Mouse (Mus musculus) liver, embryonic 14.5 days (tissue): ENCODE measurements around the gene Rpp30. TPM values are rescaled to one million over a fixed set of nuclear protein-coding genes. Genes with fewer than 3 reads are reported as not detected.

ENCODE experiments used
- ATAC-seq: fragments of 200-750 bp; cut with Nextera tagmentation; 2 replicates; pipeline ENCODE4 v1.8.0; 2017; ENCODE audit warnings: moderate number of reproducible peaks, mild to moderate bottlenecking, moderate library complexity; ENCODE audit not compliant: insufficient read depth
- DNase-seq, 3 experiments: peaks; one replicate each; pipeline ENCODE4 v3.0.0-alpha.2; 2012 to 2013; ENCODE audit warnings: low read depth in 3 of 3, low spot score in 3 of 3
- H3K27ac ChIP-seq: fragments of 300-500 bp; sonication (generic); 2 replicates; pipeline ENCODE4 v1.5.1; 2014; ENCODE audit warnings: moderate library complexity, mild to moderate bottlenecking, control low read depth, inconsistent platforms
- H3K27me3 ChIP-seq: fragments of 300-500 bp; sonication (generic); 2 replicates; pipeline ENCODE4 v1.6.1; 2014; ENCODE audit warnings: mild to moderate bottlenecking, low read length, moderate library complexity; ENCODE audit not compliant: control insufficient read depth, insufficient read depth
- H3K36me3 ChIP-seq: fragments of 300-500 bp; sonication (generic); replicated peaks from 2 replicates; pipeline ENCODE4 v1.6.1; 2014; ENCODE audit warnings: low read depth; ENCODE audit not compliant: control insufficient read depth, insufficient read depth
- H3K4me1 ChIP-seq, 2 experiments: fragments of 200-500 bp in 1 of 2; fragments of 300-500 bp in 1 of 2; sonication (generic) in 1 of 2; replicated peaks; 2 replicates each; pipeline ENCODE4 v1.6.1; 2012 to 2014; ENCODE audit warnings: antibody characterized with exemption in 1 of 2, inconsistent platforms in 1 of 2, low read length in 1 of 2; ENCODE audit not compliant: control insufficient read depth in 2 of 2, insufficient read depth in 2 of 2
- H3K4me2 ChIP-seq: fragments of 300-500 bp; sonication (generic); 2 replicates; pipeline ENCODE4 v1.6.1; 2014; ENCODE audit warnings: low read depth, mild to moderate bottlenecking, control low read depth, moderate library complexity
- H3K4me3 ChIP-seq, 2 experiments: fragments of 200-500 bp in 1 of 2; fragments of 300-500 bp in 1 of 2; sonication (generic) in 1 of 2; 2 replicates each; pipeline ENCODE4 v1.5.1; 2012 to 2014; ENCODE audit warnings: low read depth in 2 of 2, low read length in 2 of 2, mild to moderate bottlenecking in 2 of 2, control low read depth in 1 of 2, inconsistent platforms in 1 of 2, moderate library complexity in 1 of 2; ENCODE audit not compliant: insufficient read depth in 1 of 2
- H3K9ac ChIP-seq: fragments of 300-500 bp; sonication (generic); replicated peaks from 2 replicates; pipeline ENCODE4 v1.6.1; 2014; ENCODE audit warnings: mild to moderate bottlenecking, control low read depth, moderate library complexity
- H3K9me3 ChIP-seq: fragments of 300-500 bp; sonication (generic); 2 replicates; pipeline ENCODE4 v1.6.1; 2016; ENCODE audit warnings: low read length, mixed read lengths; ENCODE audit not compliant: control insufficient read depth
- CTCF ChIP-seq: IDR thresholded peaks from 2 replicates; pipeline ENCODE4 v1.5.1; 2016; ENCODE audit warnings: antibody characterized with exemption, low read depth, control low read depth
- EP300 ChIP-seq: IDR thresholded peaks from 2 replicates; pipeline ENCODE4 v1.6.1; 2016; ENCODE audit warnings: antibody characterized with exemption, low read depth
- WGBS: fragments of 180-500 bp; shearing (Covaris S2); extraction: QIAGEN DNeasy Blood & Tissue Kit; methylation state at CpG from one replicate; pipeline ENCODE4 v1.1.7; 2014; ENCODE audit not compliant: insufficient replicate concordance; 5-methylcytosine and 5-hydroxymethylcytosine counted together
- polyA plus RNA-seq, 2 experiments: library from polyadenylated mRNA; depleted of rRNA in 1 of 2; stranded (reverse) in 1 of 2; unstranded in 1 of 2; fragments of >200 nt; fragmentation: Nextera tagmentation in 1 of 2; extraction: Ambion mirVana in 1 of 2; gene quantifications; 2 replicates each; pipeline versions ENCODE4 v1.2.1 to v1.2.3; 2012 to 2014

Rpp30 gene
- polyA plus RNA-seq, 2 experiments = 16.2 to 46.0 TPM

GRCm38 (mm10) chr19:36133064-36133463 lies 49.5 kb downstream of the Rpp30 start:
- Histone ChIP-seq H3K36me3 (no peaks in the 10 kb centered on the region), H3K27ac (no peak overlapping the region), H3K27me3 (no peaks in the 10 kb centered on the region), H3K9ac (no peak overlapping the region), H3K4me3 (no peak overlapping the region), H3K4me1 (no peaks in the 10 kb centered on the region), H3K9me3 (no peaks in the 10 kb centered on the region), H3K4me2 (no peak overlapping the region)
- DNase-seq (no peak), ATAC-seq (no peak)
- TF ChIP-seq EP300 (no peak), CTCF (no peak)
- 68% methylated on average over 6 of the region's 6 CpGs for WGBS

DNA sequence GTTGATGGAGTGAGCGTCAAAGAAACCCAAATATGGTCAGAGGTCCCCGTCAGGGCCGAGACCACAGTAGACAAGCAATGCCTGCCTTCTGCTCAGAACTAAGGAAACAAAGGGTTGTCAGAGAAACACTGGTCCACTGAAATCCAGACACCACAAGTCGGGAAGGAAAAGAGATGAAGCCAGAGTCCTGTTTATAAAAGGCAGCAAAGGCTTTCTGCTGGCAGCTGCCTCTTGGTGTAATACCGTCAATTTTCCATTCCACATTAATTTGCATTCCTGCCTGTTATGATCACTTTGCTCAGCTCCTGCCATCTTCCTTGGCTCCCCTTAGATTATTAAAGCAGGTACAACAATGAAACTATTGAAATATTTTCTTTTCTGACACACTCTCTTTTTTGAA lies 50.2 kb downstream of the Rpp30 start:
- Histone ChIP-seq H3K27ac (no peak overlapping the region), H3K9me3 (no peaks in the 10 kb centered on the region), H3K4me1 (no peaks in the 10 kb centered on the region), H3K36me3 (no peaks in the 10 kb centered on the region), H3K9ac (no peak overlapping the region), H3K27me3 (no peaks in the 10 kb centered on the region), H3K4me3 (no peak overlapping the region), H3K4me2 (no peak overlapping the region)
- ATAC-seq (no peak), DNase-seq (no peak)
- 40% methylated on average over 5 of the region's 5 CpGs for WGBS
- no peak for TF ChIP-seq EP300
- TF ChIP-seq CTCF = no peak

DNA sequence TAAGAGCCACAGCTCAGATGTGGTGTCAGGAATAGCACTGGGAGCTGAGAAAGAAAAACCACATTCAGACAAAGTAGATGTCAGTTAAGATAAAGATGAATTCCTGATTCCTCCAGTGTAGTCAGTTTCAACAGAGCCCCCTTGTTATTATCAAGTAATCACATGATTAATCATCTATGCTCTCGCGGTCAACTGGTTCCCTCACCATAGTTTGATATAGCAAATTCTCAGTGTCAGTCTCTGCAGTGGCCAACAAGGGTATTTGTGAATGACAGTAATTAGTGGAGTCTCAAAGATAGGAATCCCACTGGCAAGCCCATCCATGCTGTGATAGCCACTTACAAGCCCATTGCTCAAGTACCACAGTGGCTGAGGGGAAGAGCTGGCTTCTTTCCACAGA lies 60.1 kb downstream of the Rpp30 start:
- ATAC-seq (no peak), DNase-seq (no peak)
- Histone ChIP-seq H3K9me3 (no peaks in the 10 kb centered on the region), H3K4me3 (no peak overlapping the region), H3K4me1 (no peaks in the 10 kb centered on the region), H3K36me3 (no peaks in the 10 kb centered on the region), H3K9ac (no peak overlapping the region), H3K27me3 (no peaks in the 10 kb centered on the region), H3K27ac (no peak overlapping the region), H3K4me2 (no peak overlapping the region)
- WGBS = 79% methylated on average over 2 of the region's 2 CpGs
- no peak for TF ChIP-seq CTCF
- no peak for TF ChIP-seq EP300

DNA sequence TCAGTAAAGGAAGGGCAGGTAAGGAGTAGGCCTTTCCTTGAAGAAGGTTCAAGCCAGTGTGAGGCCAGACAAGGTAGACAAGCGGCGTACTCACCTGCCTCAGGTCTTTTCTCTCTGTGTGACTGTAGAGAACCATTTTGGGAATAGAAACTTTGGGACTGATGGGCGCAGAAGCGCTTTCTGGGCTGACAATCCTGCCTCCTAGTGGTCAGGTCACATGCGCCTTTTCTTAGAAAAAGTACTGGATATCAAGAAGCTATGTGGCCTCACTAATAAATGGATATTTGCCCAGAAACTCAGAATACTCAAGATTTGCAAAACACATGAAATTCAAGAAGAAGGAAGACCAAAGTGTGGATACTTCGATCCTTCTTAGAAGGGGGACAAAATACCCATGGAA lies 65.1 kb downstream of the Rpp30 start:
- Histone ChIP-seq H3K4me3 (no peak overlapping the region), H3K27ac (no peak overlapping the region), H3K9me3 (no peaks in the 10 kb centered on the region), H3K36me3 (no peaks in the 10 kb centered on the region), H3K9ac (no peak overlapping the region), H3K4me2 (no peak overlapping the region), H3K4me1 (no peaks in the 10 kb centered on the region), H3K27me3 (no peaks in the 10 kb centered on the region)
- TF ChIP-seq EP300 (no peak), CTCF (peak; percentile 21; the same call in 1 of the 2 replicates)
- ATAC-seq (no peak), DNase-seq (no peak)
- 75% methylated on average over 6 of the region's 6 CpGs for WGBS

DNA sequence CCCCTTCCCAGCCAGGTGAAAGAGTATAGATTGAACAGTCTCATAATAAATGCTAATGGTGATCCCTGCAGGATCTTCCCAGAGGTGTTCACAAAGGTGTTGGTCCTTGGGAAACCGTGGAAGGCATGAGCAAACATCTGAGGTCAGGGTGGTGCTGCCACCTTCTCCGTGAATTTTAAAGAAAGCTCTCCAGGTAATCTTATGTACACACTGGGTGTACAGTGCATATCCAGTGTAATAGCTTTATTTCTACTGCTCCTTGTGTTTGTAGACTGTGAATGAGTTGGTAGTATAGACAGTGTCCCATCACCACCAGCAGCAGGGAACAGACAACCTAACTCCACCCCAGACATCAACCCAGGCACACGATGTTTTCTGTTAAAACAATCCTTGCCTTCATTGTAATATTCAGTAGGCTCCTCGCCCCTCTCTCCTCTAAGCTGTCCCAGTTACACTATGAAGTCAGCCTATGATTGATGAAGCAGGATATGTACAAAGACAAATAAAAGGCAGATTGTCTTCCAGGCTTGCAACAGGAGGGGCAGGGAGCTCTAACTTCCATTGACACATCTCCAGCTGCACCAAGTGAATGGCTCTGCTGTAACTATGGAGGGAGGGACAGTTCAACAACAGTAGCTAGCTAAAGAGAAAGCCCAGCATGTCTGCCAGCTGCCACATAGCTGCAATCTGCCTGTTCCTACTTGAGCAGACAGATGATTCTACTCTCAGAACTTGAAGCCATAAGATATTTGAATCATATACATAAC lies 66.9 kb downstream of the Rpp30 start:
- Histone ChIP-seq H3K27me3 (no peaks in the 10 kb centered on the region), H3K4me2 (no peak overlapping the region), H3K36me3 (no peaks in the 10 kb centered on the region), H3K9ac (no peak overlapping the region), H3K4me3 (no peak overlapping the region), H3K4me1 (no peaks in the 10 kb centered on the region), H3K9me3 (no peaks in the 10 kb centered on the region), H3K27ac (no peak overlapping the region)
- DNase-seq = no peak
- WGBS = 39% methylated on average over 4 of the region's 4 CpGs
- TF ChIP-seq CTCF (no peak), EP300 (no peak)
- no peak for ATAC-seq

Other genes with a start within 250 kb of the Rpp30 start
- 0.01 TPM in 1 of 2 replicates, not detected in the other for gene Htr7, start 26.2 kb upstream of the Rpp30 start, polyA plus RNA-seq (2012; rRNA removed)
- not detected in 2 replicates for gene Htr7, start 26.2 kb upstream of the Rpp30 start, polyA plus RNA-seq (2014; fragmentation: Nextera tagmentation; extraction: Ambion mirVana)
- 0.08 and 0.10 TPM in 2 replicates for gene Ankrd1, start 36.4 kb downstream of the Rpp30 start, polyA plus RNA-seq (2012; rRNA removed)
- gene Ankrd1, start 36.4 kb downstream of the Rpp30 start, polyA plus RNA-seq (2014; fragmentation: Nextera tagmentation; extraction: Ambion mirVana) = 0.06 TPM in 1 of 2 replicates, not detected in the other